Mouse (Mus musculus): Measurements from ENCODE around the gene Stox2. TPM values are rescaled to one million over a fixed set of nuclear protein-coding genes. Genes with fewer than 3 reads are reported as not detected.

The Stox2 gene
- polyA plus RNA-seq, 1 experiment from 2014 or later = 50.5 TPM

- H3K27me3 ChIP-seq = no peaks in the 10 kb centered on the region
- H3K4me1 ChIP-seq = peaks cover 12% of the 10 kb centered on the region
- 96% methylated on average over 9 of the region's 9 CpGs for WGBS
- no peak overlapping the region for H3K9ac ChIP-seq
- no peak for ATAC-seq (ENCODE audit: low FRiP score)
- no peak overlapping the region for H3K4me3 ChIP-seq (replicated peaks)
- no peak overlapping the region for H3K27ac ChIP-seq
- H3K36me3 ChIP-seq (replicated peaks) = no peaks in the 10 kb centered on the region; the same call in 1 of the 2 replicates
- H3K4me2 ChIP-seq = no peak overlapping the region
- no peaks in the 10 kb centered on the region for H3K9me3 ChIP-seq
Measured at GRCm38 (mm10) chr8:47212124-47212523, 234.0 kb downstream of the Stox2 start.

DNA sequence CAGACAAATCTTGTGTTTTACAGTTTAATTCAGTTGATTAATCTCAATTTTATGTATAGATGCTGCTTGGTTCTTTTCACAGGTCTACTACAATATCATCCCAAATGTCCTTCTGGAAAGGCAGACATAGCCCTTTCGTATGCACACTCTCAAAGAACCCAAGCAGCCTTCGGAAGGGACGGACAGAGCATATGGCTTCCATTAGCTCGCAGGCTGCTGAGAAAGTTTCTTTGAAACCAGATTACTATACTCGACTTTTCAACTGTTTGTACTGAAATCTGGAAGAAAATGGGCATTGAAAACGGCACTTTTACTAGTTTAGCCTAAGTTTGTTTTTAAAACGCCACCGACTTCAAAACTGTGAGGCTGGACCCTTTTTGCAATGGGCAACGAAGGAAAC is 234.9 kb downstream of the Stox2 start:
- H3K27me3 ChIP-seq = no peaks in the 10 kb centered on the region
- no peaks in the 10 kb centered on the region; the same call in 1 of the 2 replicates for H3K36me3 ChIP-seq (replicated peaks)
- H3K9ac ChIP-seq = no peak overlapping the region
- no peak overlapping the region for H3K4me2 ChIP-seq
- ATAC-seq (ENCODE audit: low FRiP score) = no peak
- H3K4me3 ChIP-seq (replicated peaks) = no peak overlapping the region
- H3K27ac ChIP-seq = no peak overlapping the region
- H3K4me1 ChIP-seq = peaks cover 14% of the 10 kb centered on the region
- no peaks in the 10 kb centered on the region for H3K9me3 ChIP-seq
- WGBS = 87% methylated on average over 9 of the region's 9 CpGs

DNA sequence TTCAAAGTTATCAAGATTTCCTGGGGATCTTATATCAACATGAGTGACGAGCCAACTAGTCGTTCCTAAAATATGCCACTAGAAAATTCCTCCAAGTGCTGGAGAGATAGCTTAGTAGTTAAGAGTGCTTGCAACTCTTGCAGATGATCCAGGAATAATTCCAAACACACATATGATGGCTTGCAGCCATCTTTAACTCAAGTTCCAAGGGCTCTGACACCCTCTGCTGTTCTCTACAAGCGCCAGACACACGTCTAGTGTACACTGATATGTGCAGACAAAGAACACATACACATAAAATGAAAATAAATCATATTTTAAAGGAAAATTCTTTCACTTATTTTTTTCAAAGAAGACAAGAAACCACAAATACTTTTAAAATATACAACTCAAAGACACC is 237.9 kb downstream of the Stox2 start:
- Histone ChIP-seq H3K9me3 (0 out of 2 replicates have a peak, but pooled peaks cover 5% of the 10 kb centered on the region), H3K27me3 (no peaks in the 10 kb centered on the region), H3K36me3 (replicated peaks) (no peaks in the 10 kb centered on the region; the same call in 1 of the 2 replicates), H3K9ac (no peak overlapping the region), H3K27ac (no peak overlapping the region), H3K4me3 (replicated peaks) (no peak overlapping the region), H3K4me1 (peaks cover 18% of the 10 kb centered on the region), H3K4me2 (no peak overlapping the region)
- WGBS = 91% methylated on average over 4 of the region's 4 CpGs
- ATAC-seq (ENCODE audit: low FRiP score) = no peak

GRCm38 (mm10) chr8:47206640-47207237 is 239.4 kb downstream of the Stox2 start:
- peaks cover 3% of the 10 kb centered on the region for H3K36me3 ChIP-seq (replicated peaks)
- H3K4me1 ChIP-seq = peaks cover 18% of the 10 kb centered on the region
- no peak overlapping the region for H3K4me3 ChIP-seq (replicated peaks)
- H3K27me3 ChIP-seq = no peaks in the 10 kb centered on the region
- no peak overlapping the region for H3K9ac ChIP-seq
- H3K27ac ChIP-seq = no peak overlapping the region
- 84% methylated on average over 8 of the region's 8 CpGs for WGBS
- no peak overlapping the region for H3K4me2 ChIP-seq
- 0 out of 2 replicates have a peak, but pooled peaks cover 5% of the 10 kb centered on the region for H3K9me3 ChIP-seq
- ATAC-seq (ENCODE audit: low FRiP score) = no peak

- Histone ChIP-seq H3K36me3 (replicated peaks) (peaks cover 16% of the 10 kb centered on the region), H3K4me2 (no peak overlapping the region), H3K27ac (no peak overlapping the region), H3K4me3 (replicated peaks) (no peak overlapping the region), H3K27me3 (no peaks in the 10 kb centered on the region), H3K9ac (no peak overlapping the region), H3K9me3 (0 out of 2 replicates have a peak, but pooled peaks cover 5% of the 10 kb centered on the region), H3K4me1 (peaks cover 18% of the 10 kb centered on the region)
- no peak for ATAC-seq (ENCODE audit: low FRiP score)
- WGBS = 88% methylated on average over 5 of the region's 5 CpGs
Measured at GRCm38 (mm10) chr8:47205472-47205871, 240.7 kb downstream of the Stox2 start.

GRCm38 (mm10) chr8:47196391-47196790 is 249.8 kb downstream of the Stox2 start:
- 96% methylated on average over 1 of the region's 1 CpGs for WGBS
- peaks cover 80% of the 10 kb centered on the region for H3K36me3 ChIP-seq (replicated peaks)
- no peak overlapping the region for H3K9ac ChIP-seq
- H3K4me3 ChIP-seq (replicated peaks) = no peak overlapping the region
- no peaks in the 10 kb centered on the region for H3K4me1 ChIP-seq
- H3K27ac ChIP-seq = no peak overlapping the region
- no peaks in the 10 kb centered on the region for H3K27me3 ChIP-seq
- no peaks in the 10 kb centered on the region for H3K9me3 ChIP-seq
- ATAC-seq (ENCODE audit: low FRiP score) = no peak
- H3K4me2 ChIP-seq = no peak overlapping the region

DNA sequence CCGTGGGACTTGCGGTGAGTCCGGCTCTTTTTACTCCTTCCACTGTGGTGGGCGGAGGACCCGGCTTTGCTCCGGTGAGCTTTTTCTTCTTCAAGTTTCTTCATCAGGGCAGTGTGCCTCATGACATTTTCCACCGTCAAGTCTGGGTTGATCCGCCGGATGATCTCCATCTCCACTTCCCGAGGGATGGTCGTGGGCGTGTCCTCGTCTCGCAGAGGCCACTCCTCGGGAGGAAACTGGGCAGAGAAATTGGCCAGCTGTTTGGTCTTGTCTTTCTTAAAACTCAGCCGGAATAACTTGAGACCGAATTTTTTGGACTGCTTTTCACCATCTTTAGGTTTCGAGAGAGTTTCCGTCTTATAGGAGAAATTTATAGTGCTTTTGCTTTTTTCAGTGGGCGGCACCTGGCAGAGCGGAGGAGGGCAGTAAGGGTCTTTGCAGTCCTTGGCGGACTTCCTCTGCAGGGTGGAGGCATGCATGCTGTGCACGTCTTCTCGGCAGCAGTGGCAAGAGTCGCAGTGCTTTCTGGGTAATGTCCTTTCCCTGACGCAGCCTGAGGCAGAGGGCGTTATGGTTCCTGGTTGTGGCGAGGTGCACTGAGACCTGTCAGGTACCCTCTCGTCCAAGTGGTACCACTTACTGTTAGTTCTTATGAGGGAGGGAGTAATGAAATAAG is 252.7 kb downstream of the Stox2 start:
- Histone ChIP-seq H3K9ac (no peak overlapping the region), H3K4me3 (replicated peaks) (no peak overlapping the region), H3K27me3 (no peaks in the 10 kb centered on the region), H3K4me2 (no peak overlapping the region), H3K27ac (no peak overlapping the region), H3K36me3 (replicated peaks) (peaks cover 75% of the 10 kb centered on the region), H3K9me3 (no peaks in the 10 kb centered on the region), H3K4me1 (no peaks in the 10 kb centered on the region)
- WGBS = 96% methylated on average over 29 of the region's 29 CpGs
- no peak for ATAC-seq (ENCODE audit: low FRiP score)

DNA sequence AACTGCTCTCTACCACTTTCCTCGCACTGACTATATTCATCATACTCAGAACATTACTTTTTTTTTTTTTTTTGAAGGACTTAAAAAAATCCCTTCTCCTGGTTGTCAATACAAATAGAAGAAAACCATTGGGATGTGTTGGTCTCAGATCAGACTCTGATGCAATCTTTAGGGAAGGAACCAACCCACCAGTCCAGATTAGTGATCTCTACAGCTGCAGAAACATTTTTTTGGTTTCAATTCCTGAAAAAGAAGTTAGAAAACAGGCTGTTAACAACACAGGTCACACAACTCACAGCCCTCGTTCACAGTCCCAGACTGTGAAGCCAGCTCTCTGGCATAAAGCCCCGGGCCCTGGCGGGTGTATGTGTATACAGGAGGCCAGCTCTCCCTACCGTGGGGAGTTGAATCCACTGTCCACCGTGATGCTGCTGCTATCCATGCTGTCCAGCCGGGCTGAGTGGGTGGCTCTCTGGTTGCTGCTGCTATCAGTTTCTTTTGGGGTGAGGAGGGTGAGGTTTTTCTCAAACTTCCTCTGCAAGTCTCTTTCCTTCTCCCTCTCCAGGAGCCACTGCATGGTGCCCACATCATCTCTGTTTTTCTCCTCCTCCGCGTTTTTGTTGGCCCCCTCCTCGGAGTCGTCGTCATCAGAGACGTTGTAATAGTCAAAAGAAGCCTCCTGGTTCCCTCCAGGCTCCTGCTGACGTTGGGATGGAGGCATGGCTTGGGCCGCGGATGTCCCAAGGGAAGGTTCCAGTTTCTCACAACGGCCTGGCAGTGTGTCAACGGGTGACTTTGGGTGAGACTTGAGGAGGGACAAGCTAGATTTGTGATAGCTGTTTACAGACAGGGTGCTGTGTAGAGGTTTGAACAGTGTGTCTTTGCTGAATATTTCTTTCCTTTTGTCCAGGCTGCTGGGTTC is 254.5 kb downstream of the Stox2 start:
- H3K4me2 ChIP-seq = no peak overlapping the region
- H3K9me3 ChIP-seq = no peaks in the 10 kb centered on the region
- no peak for ATAC-seq (ENCODE audit: low FRiP score)
- no peak overlapping the region for H3K4me3 ChIP-seq (replicated peaks)
- H3K27me3 ChIP-seq = no peaks in the 10 kb centered on the region
- no peak overlapping the region for H3K27ac ChIP-seq
- peaks cover 77% of the 10 kb centered on the region for H3K36me3 ChIP-seq (replicated peaks)
- H3K9ac ChIP-seq = no peak overlapping the region
- 93% methylated on average over 18 of the region's 18 CpGs for WGBS
- no peaks in the 10 kb centered on the region for H3K4me1 ChIP-seq

GRCm38 (mm10) chr8:47185396-47185795 is 260.8 kb downstream of the Stox2 start:
- no peak for ATAC-seq (ENCODE audit: low FRiP score)
- H3K36me3 ChIP-seq (replicated peaks) = peaks cover 56% of the 10 kb centered on the region

GRCm38 (mm10) chr8:47182771-47183558 is 263.2 kb downstream of the Stox2 start:
- H3K27me3 ChIP-seq = no peaks in the 10 kb centered on the region
- no peak overlapping the region for H3K27ac ChIP-seq
- 91% methylated on average over 6 of the region's 6 CpGs for whole genome bisulfite sequencing
- no peak for ATAC-seq (ENCODE audit: low FRiP score)
- H3K4me1 ChIP-seq = peaks cover 10% of the 10 kb centered on the region; the same call in 1 of the 2 replicates
- no peak overlapping the region for H3K4me2 ChIP-seq
- peaks cover 45% of the 10 kb centered on the region for H3K36me3 ChIP-seq (replicated peaks)
- H3K9me3 ChIP-seq = no peaks in the 10 kb centered on the region
- H3K9ac ChIP-seq = no peak overlapping the region
- no peak overlapping the region for H3K4me3 ChIP-seq (replicated peaks)

More at GRCm38 (mm10) chr8:47185396-47185795, 260.8 kb downstream of the Stox2 start:
- peaks cover 3% of the 10 kb centered on the region; the same call in 1 of the 2 replicates for H3K4me1 ChIP-seq
- 52% methylated on average over 6 of the region's 6 CpGs for WGBS
- H3K9me3 ChIP-seq = no peaks in the 10 kb centered on the region
- no peak overlapping the region for H3K9ac ChIP-seq
- no peak overlapping the region for H3K4me3 ChIP-seq (replicated peaks)
- no peak overlapping the region for H3K4me2 ChIP-seq
- no peaks in the 10 kb centered on the region for H3K27me3 ChIP-seq
- no peak overlapping the region for H3K27ac ChIP-seq

DNA sequence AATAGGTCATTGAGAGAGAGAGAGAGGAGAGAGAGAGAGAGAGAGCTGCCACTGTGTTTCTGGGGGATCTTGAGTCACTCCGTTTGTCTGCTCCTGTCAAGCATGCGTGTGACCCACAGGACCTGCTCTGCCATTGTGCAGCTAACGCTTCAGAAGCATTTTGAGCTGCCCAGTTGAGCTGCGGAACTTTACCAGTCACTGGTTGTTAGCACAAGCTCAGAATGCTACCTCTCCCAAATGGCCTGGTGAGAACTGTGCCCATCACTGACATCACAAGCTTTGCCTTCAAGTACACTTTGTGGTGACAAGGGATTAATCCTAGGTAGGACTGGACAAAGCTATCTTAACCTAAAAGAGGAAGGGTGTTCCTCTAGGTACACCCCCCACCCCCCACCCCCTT is 263.9 kb downstream of the Stox2 start:
- no peak overlapping the region for H3K9ac ChIP-seq
- H3K27ac ChIP-seq = no peak overlapping the region
- H3K9me3 ChIP-seq = no peaks in the 10 kb centered on the region
- no peaks in the 10 kb centered on the region for H3K27me3 ChIP-seq
- 87% methylated on average over 4 of the region's 4 CpGs for WGBS
- no peak overlapping the region for H3K4me2 ChIP-seq
- no peak overlapping the region for H3K4me3 ChIP-seq (replicated peaks)
- H3K4me1 ChIP-seq = peaks cover 10% of the 10 kb centered on the region; the same call in 1 of the 2 replicates
- peaks cover 38% of the 10 kb centered on the region for H3K36me3 ChIP-seq (replicated peaks)
- no peak for ATAC-seq (ENCODE audit: low FRiP score)
